Mouse (Mus musculus) gastrocnemius, postnatal 4 days (tissue): ENCODE data around the gene Slc29a1. TPM values are rescaled to one million over a fixed set of nuclear protein-coding genes. Genes with fewer than 3 reads are reported as not detected.

Source experiments
- DNase-seq, 2 experiments: peaks; one replicate each; pipeline ENCODE4 v3.0.0; 2021 to 2022; ENCODE audit warnings: low spot score in 2 of 2, mixed read lengths in 2 of 2
- total RNA-seq, 2 experiments: library from RNA; stranded (reverse); gene quantifications; 2 replicates each; pipeline ENCODE4 v1.2.3; 2021

Gene Slc29a1
- total RNA-seq, 2 experiments from 2014 or later: 148 to 166 TPM

DNA sequence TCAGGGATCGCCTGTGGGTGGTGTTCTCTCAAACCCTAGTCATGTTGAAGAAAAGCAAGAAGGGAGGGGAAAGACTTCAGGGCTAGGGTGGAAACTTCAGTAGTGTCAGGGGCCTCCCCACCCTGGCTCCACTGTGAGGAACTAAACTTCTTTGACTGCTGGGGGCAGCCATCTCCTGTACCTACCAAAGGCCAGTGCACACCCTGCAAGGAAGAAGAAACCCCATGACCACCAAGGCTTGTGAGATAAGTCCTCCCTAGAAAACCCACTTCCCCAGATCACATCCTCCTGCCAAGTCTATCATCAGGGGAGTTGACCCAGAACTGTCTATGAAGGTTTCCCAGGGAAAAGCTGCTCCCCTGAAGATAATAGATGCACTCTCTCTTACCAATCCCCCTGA is 45.0 kb downstream of the Slc29a1 start:
- DNase-seq: no peak

DNA sequence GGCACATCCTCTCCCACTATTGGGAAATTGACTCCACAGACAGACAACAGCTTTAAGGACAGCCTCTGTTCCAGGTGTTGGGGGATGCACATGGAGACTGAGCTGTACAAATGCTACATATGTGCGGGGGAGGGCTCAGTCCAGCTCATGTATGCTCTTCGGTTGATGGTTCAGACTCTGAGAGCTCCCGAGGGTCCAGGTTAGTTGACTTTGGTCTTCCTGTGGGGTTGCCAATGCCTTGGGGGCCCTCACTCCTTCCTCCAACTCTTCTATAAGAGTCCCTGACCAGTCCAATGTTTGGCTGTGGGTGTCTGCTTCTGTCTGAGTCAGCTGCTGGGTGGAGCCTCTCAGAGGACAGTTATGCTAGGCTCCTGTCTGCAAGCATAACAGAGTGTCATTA is 46.3 kb downstream of the Slc29a1 start:
- no peak for DNase-seq

- peak in 1 of 2 experiments; percentile 68 for DNase-seq
Measured at GRCm38 (mm10) chr17:45551816-45552451, 47.5 kb downstream of the Slc29a1 start.

- DNase-seq: no peak
Measured at GRCm38 (mm10) chr17:45551249-45551796, 48.1 kb downstream of the Slc29a1 start.

DNA sequence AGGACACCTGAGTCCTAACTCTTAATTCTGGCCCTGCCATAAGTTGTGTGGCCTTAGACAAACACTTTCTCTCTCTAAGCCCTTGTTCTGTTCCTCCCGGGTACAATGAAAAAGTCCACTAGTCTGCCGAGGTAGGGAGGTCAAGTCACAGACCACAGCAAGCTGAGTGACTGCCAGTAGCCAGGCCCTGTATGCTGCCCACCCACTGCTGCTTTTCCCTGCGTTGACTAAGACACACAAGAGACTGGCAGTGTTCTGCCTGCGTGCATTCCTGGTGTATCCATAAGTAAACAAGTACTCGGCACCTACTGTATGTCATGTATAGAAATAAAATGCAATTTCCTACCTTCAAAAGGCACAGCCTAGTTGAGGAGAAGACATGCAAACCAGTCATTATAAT is 49.2 kb downstream of the Slc29a1 start:
- no peak for DNase-seq

DNA sequence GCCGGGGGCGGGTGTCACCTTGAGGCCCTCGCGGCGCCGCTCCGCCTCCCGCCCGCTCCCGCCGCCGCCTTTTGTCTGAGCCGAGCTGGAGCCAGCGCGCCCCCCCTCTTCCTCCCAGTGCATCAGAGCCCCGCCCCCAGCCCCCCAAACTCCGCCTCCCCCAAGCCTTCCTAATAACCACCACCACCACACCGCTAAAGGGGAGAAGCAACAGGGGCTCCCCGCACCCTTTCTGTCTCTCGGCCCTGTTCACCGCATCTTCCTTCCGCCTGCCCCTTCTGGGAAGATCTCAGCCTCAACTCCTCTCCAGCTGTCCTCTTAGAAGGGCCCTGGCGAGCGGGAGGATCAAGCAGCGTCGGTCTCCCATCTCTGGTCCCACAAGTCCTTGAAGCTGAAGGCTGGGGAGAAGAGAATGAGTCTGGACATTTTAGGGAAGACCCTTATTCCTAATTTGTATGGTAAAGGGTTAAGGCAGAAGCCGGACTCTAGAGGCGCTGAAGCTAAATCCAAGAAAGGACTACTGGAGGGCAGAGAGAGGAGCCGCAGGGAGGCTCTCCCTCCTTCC is 49.7 kb downstream of the Slc29a1 start, which contains the start of gene Tmem151b:
Gene Tmem151b (minus strand): TSS at position 61 of the 565 bp plus-strand sequence.
- no peak for DNase-seq

GRCm38 (mm10) chr17:45548541-45549512 is 50.6 kb downstream of the Slc29a1 start:
- no peak for DNase-seq

DNA sequence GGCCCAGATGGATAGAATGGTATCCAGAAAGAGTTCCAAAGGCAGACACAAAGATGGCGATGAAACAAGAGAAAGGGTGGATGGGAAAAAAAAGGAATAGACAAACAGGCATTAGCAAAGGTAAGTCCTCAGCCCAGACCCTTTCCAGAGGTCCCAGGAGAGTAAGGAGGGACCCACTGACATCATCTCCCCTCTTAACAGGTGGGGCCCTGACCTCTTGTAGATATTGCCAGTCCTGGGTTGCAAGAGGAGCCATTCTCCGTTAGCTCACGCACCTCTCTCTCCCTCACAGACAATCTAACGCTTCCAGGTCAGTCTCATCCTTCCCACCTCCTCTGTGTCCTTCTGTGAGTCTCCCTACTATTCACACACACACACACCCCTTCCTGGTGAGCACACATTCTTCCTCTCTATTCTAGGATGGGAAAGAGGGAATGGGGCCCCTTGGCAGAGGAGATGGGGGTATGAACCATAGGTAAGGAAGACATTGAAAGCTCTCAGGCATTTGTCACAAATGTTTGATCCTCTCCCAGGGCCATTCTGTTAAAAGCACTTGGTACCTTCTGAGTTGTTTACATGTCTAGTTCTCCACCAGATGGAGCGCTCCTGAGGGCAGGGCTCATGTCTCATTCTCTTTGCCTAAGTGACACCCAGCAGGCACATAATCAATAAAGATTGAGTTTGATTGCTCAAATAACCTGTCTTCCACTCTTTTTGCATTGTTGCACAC is 51.8 kb downstream of the Slc29a1 start:
- DNase-seq: no peak

DNA sequence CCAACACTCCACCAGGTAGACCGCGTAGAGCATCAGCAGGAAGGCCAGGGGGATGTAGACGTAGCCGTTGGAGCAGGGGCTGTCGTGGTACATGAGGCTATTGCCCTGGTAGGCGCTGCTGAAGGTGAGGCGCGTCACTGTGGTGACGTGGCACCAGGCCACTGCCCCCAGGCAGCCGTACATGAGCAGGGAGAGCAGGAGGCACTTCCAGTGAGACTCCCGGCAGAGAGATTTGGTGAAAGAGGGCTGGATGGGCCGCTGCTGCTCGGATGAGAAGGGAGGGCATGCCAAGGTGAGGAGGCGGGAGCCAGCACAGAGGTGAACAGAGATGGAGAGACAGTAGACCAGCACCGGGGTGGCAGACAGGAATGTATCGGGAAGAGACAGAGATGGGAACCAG is 52.5 kb downstream of the Slc29a1 start:
- no peak for DNase-seq

DNA sequence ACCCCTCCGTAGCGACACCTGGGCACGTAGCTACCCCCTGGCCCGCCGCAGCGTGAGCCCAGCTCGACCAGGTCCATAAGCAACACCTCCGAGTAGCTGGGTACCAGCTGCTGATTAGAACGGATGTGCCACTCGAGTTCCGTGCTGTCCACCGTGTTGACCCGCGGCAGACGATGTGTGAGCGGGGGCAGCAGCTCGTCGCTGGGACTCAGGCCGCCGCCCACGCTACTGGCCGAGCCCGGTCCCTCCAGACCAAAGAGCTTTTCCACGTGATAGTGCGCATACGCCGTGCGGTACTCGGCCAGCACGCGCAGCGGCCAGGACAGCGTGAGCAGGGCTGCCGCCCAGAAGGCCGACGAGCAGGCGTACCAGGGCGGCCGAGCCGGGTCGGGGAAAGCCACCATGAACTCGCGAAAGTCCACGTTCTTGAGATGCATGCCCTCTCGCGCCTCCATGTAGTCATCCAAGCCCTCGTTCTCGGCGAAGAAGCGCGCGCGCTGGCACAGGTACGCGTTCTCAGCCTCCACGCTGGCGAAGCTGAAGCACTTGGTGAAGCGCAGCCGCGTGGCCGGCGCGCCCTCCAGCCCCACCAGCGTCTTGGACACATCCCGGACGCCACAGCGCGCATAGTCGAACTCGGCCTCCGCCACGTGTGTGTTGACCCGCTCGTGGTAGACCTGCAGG is 54.0 kb downstream of the Slc29a1 start:
- no peak for DNase-seq

DNA sequence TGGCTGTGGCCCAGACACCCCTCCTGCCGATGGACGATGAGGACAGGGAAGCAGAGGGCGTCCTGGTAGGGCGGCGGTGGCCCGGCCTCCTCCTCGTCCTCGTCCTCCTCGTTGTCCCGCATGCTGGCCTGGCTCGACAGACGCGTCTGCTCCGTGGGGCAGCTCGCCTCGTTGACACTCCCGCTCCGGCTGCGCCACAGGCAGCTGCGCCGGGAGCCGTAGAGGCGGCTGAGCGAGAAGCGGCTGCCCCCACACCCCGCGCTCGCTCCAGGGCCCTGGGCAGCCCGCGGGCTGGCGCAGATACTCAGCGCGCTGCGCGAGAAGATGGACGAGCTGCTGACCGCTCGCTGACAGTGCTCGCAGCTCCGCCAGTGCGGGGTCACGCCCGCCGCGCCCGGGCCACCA is 54.5 kb downstream of the Slc29a1 start:
- DNase-seq: no peak

DNA sequence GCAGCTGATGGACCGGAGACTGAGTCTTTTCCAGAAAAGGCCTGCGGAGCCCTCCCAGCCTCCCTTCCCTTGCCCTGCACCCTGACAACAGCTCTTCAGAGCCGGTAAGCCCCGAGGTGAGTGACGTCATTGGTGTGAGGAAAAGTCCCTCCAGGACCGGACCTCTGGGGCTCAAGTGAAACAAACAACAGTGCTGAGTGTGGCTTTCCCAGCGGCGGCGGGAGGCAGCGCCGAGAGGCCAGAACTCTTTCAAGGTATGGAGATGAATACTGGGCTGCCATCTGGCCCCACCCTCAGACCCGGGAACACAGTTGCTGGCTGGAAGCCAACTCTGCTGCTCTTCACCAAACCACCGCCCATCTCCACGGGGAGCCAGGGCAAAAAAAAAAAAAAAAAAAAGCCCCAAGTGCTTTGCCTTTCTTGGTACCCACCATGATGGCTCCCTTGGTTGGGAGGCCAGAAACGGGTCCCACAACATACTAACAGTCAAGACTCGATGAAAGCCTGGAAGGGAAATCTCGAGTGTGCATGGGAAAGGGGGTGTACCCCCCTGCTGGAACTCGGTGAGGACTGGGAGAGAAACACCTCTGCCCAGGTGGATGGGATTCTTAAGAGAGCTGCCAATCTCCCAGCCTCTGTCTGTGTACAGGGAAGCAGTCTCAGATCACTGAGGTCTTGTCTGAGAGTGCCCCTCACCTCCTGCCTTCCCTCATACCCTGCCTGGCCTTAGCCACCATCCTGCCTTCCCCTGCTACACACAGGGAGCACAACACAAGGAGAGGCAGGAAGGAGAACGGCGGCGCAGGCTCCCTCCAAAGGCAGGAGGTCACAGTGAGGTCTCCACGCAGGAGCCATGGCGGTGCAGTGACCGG is 55.2 kb downstream of the Slc29a1 start:
- DNase-seq: no peak

DNA sequence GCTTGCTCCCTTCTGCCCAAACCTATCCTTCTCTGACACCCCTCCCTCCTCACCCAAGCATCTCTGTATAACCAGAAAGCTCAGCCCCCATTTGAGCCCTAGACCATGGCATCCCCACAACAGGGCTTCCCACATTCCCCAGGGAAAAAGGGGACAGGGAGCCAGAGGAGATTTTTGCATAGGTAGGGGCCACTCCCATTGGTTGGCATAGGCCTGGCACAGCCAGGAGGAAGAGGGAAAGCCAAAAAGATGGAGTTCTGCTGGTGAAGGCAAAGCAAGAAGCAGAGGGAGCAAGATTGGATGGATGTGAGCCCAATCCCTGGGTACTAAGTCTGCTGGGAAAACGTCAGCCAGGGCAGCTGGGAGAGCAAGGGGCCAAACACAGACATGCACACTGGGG is 56.3 kb downstream of the Slc29a1 start:
- DNase-seq: no peak

- DNase-seq: no peak
Measured at GRCm38 (mm10) chr17:45542705-45543104, 56.7 kb downstream of the Slc29a1 start.

DNA sequence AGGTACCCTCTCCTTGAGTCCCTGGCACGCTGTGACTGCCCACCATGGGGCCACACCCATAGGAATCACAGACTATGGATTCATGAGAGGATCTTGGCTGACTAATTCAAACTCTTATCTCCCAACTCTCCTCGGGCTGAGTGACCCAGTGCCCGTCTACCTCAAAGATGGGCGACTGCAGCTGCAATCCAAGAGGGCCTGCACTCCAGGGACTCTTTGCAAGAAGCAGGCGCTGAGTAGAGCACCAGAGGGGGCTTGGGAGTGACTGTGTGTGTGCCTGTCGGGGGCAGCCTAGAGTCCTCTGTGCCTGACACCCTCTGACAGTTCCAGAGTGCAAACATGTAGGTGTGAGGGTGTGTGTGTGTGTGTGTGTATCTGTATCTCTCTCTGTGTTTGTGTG is 57.3 kb downstream of the Slc29a1 start:
- no peak for DNase-seq

DNA sequence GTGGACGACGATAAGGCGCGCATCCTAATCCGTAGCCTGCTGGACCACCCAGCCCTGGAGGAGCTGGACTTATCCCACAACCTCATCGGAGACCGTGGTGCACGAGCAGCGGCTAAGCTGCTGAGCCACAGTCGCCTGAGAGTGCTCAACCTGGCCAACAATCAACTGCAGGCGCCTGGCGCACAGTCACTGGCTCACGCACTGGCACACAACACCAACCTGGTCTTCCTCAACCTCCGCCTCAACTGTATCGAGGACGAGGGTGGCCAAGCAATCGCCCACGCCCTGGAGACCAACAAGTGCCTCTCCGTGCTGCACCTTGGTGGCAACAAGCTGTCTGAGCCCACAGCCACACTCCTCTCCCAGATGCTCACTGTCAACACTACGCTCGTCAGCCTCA is 59.7 kb downstream of the Slc29a1 start:
- DNase-seq: no peak

DNA sequence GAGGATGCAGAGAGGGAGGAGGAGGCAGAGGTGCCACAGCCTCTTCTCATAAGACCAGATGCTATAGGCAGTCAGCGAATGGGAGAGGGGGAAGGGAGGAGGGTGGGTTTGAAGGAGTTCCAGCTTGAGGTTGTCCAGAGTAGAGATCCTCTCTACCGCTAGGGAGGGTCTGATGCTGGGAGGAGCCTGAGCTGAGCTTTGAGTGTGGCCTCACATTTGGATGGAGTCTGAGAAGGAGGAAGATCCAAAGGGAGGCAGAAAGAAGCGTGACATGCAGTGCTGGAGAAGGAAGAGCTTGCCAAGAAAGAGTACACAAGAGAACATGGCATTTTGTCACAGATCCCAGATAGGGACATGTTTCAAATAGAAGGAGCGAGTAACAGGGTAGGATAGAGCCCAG is 61.0 kb downstream of the Slc29a1 start:
- DNase-seq: no peak

DNA sequence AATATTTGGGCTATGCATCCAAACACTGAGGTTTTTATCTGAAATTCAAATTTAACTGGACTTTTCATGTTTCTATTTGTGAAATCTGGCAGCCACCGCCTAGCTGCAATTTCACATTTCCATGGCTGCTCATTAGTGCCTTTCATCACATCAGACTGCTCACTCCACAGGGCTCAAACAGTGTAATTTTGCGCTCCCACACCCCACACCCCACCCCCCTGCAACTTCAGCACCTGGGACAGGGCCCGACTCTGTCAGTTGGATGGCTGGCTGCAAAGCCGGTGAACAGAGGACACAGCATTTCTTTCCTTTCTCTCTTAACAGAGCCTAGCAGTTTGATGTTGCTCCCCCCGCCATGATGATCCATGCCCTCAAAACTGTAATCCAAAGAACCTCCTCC is 63.1 kb downstream of the Slc29a1 start:
- DNase-seq: no peak
